Mouse (Mus musculus): Measurements from ENCODE around the gene Usp18.

Usp18 gene

DNA sequence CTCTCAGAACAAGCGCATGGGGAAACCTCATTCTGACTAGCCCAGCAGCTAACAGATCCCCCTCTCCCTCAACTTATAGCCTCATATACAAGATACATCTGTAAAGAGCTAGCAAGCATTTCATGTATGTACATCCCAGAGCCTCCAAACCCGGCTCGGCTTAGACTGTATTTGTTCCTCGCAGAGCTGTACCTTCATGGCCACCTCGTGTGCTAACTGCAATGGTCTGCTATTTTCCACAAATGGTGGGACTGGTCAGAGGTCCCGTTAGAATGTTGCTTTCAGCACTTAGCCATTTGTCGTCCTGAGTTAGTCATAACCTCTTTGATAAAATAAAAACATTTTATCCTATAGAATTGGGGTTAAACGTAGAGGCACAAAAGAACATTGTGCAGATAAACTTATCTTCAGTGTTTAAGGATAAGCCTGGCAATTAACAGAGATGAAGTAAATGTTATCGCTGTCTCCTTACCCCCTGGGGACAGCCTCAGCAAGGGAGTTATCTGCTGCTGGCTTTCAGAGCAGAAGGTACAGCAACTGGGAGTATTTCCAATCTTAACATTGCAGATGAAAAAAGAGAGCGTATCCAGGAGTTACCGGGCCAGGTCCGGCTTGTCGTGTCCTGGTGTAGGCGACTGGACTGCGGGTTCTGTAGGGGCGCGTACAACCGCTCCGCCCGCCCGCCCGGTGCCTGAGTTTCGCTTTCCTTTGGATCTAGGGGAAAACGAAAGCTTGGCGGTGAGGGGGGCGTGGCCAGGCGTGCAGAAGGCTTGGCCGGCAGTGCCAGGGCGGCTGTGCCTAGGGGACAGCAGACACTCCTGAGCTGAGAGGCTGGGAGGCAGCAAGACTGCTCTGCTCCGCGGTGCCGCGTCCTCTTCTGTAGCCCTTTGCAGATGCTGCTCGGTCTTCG lies at the start of gene Usp18:
Gene Usp18, plus strand, starts transcription at position 780 of the 910 bp plus-strand sequence.
- DNase-seq (ENCODE audit: low spot score in 2 of 2): peak; percentile 40 to 61

DNA sequence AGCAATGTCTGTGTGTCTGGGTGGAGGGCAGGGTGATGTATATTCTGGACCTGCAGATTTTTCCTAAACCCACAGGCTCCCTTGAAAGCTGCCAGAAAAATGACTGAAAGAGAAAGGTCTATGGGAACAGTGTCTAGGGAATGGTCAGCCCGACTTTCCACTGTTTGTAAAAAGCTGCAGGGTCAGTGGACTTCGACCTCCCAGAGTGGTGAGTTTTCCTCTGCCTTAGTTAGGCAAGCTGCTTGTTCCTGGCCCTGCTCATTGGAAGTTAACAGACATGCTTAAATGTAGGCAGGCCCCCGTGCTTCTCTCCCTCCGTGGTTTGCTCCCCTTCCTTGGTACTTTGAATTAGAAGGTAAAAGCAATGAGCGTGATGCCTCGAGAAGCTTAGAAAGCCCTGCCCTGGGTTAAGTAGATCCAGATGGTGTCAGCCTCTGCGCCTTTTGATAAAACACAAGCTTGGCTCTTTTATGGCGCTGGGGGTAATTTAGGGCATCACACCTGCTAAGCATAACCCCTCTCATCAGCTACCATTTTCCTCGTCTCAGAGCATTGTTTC lies 47.8 kb upstream of the Usp18 start:
- no peak for DNase-seq (ENCODE audit: low spot score in 2 of 2)

DNA sequence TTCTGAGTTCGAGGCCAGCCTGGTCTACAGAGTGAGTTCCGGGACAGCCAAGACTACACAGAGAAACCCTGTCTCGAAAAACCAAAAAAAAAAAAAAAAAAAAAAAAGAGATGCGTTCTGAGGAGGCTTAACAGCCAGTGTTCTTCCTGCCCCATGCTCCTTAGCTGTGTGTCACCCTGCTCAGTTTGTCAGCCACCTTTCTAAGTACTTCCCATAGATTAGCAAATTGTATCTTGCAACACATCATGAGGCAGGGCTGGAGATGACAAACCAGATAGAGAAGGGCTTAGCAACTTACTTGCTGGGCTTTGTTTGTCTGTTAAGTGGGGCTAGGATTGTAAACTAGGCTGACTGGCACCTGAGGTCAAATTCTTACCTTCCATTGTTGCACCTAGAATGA lies 45.2 kb upstream of the Usp18 start:
- no peak for DNase-seq (ENCODE audit: low spot score in 2 of 2)

DNA sequence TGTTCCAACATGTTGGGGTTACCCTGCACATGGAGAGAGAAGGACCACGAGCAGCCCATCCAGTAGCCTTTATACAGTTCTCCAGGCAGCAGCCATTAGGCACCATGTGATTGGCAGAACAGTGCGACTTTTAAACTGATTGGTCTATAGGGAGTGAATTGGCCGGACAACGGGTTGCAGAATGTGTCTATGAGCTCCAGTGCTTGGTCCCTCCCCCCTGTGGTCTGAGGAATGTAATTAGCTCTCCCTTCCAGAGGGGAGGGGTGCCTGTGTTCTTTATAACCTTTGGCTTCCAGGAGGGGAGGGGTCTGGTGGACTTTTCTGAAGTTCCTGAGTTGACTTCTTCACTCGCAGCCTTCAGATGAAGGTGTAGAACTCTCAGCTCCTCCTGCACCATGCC lies 43.7 kb upstream of the Usp18 start:
- DNase-seq (ENCODE audit: low spot score in 2 of 2): no peak

DNA sequence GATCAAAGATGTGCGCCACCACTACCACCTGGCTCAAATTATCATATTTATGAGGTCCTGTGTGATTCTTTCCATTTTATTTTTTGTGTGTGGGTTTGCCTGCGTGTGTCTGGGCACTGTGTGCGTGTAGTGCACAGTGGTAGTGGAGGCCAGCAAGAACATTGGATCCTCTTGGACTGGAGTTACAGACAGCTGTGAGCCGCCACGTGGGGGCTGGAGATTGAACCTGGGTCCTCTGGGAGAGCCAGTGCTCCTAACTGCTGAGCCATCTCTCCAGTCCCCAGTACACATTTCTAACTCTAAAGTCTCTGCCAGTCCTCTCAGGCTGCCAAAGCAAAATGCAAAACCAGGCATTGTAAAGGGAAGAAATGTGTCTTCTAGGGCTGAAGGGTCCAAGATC lies 39.2 kb upstream of the Usp18 start:
- no peak for DNase-seq (ENCODE audit: low spot score in 2 of 2)

DNA sequence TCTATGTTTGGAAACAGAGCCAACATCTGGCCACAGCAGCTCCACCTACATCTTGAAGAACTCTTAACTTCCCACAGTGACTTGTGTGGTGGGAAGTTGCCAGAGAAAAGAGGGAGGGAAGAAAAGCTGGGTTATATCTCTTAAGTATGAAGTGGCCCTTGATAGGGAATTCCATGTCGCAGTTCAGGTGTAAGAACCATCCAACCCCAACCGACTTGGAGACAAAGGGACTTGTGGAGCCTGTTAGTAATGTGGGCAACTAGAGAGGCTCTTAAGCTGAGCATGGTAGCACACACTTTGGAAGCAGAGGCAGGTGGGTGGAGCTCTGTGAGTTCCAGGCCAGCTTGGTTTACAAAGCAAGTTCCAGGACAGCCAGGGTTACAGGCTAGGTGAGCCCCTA lies 36.1 kb upstream of the Usp18 start:
- DNase-seq (ENCODE audit: low spot score in 2 of 2): no peak

DNA sequence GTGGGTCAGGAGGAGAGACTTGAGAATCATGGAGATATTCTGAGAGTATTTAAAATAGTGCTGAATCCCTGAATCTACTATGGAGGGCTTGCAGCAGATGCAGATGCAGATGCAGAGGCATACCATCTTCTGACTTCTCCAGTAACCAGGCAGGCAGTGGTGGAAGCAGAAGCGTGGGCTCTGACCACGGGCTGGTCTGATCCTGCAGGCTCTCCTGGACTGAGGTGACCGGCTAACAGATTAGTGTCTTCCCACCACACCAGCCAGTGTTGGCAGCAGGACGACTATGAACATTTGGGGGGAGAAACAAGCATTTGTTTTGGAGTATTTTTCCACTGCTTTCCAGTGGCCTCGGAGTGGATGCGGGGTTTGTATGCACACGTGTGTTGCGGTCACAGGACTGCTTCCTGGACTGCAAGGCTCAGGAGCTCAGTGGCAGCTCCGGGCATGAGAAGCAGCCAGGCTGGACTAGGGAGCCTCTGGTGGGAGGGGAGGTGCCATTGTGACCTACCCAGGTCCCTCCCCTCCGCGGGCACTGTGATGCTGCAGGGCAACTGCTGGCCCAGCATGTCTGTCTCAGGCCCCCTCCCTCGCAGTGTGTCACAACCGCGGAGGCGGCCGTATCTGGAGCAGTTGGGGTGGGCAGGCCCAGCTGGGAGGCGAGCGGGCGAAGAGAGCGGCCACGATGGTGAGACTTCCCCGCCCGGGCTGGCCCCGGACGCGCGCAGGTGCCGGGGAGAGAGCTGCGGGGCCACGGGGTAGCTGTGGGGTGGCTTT lies 35.4 kb upstream of the Usp18 start, which contains the start of gene Tuba8:
Gene Tuba8, plus strand, starts transcription at position 548 of the 777 bp plus-strand sequence.
- peak; percentile 56 to 66 for DNase-seq (ENCODE audit: low spot score in 2 of 2)

DNA sequence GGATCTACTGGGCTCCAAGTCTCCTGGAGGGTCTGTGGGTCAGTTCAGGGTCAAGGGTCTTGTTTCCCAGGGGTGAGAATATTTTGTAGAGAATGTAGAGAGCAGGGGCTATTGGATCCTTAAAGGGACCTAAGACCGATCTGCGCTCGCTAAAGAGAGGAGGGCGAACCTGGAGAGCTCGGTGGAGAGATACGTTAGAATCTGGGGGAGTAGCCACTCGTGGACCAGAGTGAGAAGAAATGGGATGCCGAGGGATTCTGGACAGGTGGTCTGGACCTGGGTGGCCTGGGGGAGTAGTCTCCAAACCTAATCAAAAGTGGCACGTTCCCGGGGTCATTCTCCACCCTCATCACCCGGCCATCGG lies 34.8 kb upstream of the Usp18 start:
- no peak for DNase-seq (ENCODE audit: low spot score in 2 of 2)

DNA sequence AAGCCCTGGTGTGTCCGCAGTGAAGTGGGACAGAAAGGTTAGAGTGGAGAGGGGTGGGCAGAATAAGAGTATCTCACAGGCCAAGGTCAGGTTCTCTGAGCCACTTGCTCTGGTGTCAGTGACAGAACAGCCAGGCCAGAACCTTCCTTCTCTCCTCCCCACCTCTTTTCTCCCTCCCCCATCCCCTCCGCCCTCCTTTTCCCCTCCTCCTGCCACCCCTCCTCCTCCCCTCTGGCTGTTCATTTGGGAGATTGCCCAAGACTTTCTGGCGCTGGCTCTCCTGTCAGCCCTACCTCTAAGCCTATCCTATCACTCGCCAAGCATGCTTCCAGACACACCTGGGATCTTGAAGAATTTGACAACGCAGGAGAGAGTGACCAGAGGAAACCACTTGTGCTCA lies 34.0 kb upstream of the Usp18 start:
- no peak for DNase-seq (ENCODE audit: low spot score in 2 of 2)

DNA sequence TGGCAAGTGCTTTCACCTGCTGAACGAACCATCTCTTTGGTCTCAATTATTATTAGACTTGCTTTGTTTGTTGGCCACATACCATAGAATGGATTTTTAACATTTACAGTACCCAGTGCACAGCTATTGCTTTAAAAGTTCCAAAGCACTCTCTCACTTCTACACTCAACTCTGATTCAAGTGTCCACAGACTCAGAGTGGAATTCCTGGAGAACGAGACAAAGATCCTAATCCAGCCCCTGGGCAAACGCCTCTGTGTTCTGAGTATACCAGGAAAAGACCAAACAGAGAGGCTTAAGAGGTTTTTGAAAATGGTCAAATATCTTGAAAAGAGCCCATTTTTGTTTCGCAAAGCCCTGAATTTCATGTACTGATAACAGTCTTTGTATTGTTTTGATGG lies 32.7 kb upstream of the Usp18 start:
- no peak for DNase-seq (ENCODE audit: low spot score in 2 of 2)

DNA sequence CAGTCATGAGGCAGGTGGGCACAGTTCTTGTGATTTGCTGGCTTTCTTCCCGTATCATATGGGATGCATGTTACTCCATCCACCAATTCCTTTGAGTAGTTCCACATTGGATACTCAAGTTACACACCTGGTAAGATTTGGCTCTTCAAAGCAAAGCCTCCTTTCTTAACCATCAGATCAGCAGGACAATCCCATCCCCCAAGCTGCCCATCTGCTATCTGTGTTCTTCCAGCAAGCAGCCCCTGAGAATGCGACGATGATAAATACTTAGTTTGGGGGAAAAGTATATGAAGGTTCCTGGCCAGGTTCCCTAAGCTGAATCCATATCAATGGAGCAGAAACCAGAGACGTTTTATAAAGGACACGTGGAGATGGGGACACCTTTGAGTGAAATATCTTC lies 31.5 kb upstream of the Usp18 start:
- no peak for DNase-seq (ENCODE audit: low spot score in 2 of 2)

DNA sequence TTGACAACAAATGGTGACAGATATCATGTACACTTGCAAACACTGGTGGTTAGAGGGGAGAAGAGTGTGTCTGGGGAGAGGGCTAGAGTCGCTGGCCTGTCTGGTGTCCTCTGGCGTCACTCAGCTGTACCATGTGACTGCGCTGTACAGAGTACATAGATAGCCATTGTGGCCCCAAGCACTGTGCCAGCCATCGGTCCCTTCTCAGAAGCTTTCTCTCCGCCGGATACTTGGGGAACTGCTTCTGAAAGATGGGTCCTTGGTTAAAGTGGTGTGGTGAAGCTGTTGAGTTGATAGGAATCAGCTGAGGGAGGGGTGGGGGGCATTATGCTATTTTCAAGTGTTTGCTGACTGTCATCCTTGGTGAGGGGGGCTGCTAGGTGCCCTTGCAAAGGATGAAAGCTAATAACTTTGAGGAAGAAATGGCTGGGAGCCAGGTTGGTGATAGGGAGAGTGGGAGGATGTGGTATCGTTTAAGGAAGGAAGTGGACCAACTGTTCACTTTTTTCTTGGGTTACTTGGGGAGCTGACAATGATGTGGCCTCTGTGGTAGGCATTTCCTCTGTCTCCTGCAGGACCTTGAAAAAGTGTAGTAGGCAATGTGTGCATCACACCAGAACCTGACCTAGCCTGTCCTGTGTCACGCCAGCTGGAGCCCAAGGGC lies 30.9 kb upstream of the Usp18 start:
- no peak for DNase-seq (ENCODE audit: low spot score in 2 of 2)

DNA sequence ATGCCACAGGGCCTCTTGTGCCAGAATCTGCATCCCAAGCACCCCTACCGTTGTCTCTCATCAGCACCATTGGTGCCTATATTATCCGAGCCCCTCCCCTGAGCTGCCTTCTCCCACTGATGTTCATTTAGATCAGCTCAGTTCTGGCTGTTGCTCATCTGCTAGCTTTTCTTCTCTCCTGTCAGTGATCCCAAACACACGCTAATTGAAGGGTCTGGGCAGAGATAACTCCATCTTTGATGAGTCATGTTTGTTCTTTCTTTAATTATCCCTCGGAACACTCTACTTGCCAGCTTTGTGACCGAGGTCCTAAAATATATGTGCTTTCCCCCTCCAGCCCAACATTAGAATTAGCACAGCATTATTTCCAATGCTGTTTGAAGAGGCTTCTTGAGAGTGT lies 30.4 kb upstream of the Usp18 start:
- no peak for DNase-seq (ENCODE audit: low spot score in 2 of 2)

DNA sequence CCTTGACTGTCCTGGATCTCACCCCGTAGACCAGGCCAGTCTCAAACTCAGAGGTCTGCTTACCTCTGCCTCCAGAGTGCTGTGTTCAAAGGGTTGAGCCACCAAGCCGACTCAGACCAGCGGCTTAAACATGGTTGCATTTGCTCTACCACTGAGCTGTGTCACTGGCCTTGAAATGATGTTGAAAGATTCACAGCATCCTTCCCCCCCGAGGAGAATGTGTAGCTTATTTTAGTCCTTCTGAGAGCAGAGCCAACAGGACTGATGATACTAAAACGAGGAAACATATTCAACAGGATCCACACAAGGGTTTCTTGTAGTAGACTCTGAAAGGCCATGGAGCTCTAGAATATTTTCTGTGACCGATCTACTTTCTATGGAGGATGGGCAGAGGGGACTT lies 29.8 kb upstream of the Usp18 start:
- DNase-seq (ENCODE audit: low spot score in 2 of 2): no peak

DNA sequence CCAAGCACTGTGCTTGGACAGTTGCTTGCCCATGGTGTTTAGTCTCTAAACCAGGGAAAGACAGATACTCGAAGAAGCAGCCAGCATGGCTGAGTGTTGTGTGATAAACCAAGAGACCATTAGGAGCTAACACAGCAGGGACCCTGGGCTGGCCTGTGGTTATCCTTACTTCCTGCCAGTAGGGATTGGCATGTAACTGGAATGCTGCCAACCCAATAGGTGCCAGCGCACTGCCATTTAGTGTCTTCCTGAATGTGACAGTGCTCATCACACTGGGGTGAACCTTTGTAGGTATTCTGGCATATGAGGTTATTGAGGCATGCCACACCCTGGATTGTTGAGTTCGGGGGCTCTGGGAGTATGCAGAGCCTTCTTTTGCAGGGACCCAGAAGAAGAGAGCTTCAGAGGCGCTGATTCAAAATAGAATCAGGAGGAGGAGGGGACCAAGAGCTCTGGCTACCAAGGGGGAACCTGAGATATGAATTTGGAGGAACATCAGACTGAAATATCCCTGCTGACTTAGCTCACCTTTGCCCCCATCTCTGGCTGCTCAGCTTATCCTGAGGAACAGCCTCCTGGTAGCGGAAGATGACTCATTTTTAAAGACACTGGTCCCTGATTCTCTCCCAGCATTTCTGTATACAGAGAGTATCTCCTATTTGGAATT lies 29.0 kb upstream of the Usp18 start:
- no peak for DNase-seq (ENCODE audit: low spot score in 2 of 2)

DNA sequence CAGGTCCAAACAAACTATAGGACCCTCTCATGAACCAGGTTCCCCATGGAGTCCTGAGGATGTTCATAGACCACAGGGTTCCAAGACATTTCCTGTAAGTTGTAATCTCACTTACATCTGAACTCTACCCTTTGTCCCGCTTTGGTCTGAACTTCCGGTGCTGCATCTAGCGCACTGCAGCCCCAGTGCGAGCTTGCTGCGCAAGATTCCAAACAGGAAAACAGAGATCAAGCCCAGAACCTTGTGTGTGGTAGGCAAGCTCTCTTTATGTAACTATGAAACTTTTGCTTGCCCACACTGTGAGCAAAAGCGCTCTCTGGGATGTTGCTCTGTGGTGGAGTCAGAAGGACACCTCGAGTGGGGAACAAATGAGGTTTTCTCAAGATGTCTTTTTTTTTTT lies 27.7 kb upstream of the Usp18 start:
- DNase-seq (ENCODE audit: low spot score in 2 of 2): no peak

DNA sequence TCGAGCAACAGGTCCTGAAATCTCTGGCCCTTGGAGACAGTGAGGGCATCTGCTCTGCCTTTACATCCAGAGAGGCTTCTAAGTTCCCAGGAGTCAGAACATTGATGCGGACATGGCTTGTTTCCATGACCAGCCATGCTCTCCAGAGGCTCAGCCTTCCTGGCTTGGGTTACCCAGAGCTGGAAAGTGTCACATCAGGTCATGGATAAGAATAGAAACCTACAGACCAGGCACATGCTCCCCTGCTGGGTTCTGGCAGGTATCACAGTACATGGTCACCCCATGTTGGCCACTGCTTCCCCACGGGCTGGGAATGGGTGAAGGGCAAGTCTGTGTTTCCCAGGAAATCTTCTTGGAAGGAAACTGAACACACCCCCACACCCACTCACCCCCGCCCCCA lies 26.3 kb upstream of the Usp18 start:
- no peak for DNase-seq (ENCODE audit: low spot score in 2 of 2)

DNA sequence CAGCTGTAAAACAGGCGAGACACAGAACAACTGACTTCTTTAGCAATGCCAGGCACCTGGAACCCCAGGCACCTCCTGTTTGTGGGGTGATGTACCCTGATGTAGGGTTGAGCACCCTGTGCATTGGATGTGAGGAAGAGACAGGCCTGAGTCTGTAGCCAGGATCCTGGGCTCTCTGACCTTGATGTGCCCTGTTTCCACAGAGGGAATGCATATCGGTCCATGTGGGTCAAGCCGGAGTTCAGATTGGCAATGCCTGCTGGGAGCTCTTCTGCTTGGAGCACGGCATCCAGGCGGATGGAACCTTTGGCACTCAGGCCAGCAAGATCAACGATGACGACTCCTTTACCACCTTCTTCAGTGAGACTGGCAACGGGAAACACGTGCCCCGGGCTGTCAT lies 25.5 kb upstream of the Usp18 start:
- DNase-seq (ENCODE audit: low spot score in 2 of 2): no peak

DNA sequence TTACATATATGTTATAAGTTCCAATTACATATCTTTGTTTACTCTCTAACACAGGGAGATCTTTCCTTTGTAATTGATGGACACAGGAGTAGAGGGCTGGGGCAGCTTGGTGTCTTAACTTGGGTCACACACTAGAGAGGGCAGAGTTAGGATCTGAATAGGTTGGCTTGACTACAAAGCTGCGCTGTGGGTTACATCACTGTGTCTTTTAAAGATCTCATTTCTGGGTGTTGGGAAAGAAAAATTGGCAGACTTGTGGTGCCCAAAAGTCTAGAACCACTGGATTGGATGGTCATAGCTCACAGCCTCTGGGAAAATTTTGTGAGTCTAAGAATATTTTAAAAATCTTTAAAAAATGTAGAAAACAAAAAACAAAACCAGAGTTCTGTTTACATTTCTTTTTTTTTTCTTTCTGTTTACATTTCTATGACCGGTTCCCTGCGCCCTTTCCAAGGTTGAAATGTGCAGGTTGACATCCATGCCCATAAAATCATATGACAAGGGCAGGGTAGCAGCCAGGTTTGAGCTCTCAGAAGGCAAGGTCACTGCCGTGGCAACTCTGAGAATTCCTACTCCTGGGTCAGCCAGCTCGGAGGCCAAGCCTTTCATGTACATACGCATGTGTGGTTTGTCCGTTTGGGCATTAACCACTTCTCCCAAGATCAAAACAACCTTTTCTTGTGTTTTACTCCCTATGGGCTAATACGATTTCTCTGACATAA lies 23.7 kb upstream of the Usp18 start:
- no peak for DNase-seq (ENCODE audit: low spot score in 2 of 2)

DNA sequence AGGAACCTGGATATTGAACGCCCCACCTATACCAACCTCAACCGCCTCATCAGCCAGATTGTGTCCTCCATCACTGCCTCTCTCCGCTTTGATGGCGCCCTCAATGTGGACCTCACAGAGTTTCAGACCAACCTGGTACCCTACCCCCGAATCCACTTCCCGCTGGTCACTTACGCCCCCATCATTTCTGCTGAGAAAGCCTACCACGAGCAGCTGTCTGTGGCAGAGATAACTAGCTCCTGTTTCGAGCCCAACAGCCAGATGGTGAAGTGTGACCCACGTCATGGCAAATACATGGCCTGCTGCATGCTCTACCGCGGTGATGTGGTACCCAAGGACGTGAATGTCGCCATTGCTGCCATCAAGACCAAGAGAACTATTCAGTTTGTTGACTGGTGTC lies 22.7 kb upstream of the Usp18 start:
- no peak for DNase-seq (ENCODE audit: low spot score in 2 of 2)

DNA sequence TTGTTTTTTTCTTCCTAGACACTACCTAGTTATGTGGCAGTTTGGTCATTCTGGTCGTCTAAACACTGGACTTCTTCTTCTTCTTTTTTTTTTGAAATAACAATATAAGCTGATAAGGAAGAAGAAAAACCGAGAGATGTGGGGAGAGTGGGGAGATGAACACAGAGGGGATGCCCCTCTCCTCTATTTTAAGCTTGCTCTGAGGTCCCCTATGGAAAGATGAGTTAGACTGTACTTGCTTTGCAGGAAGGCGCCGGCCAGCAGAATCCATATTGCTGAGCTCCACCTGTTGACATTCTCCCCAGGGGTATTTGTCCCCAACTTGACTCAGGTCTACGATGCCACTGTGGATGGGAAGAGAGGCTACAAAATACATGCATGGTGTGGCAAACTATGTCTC lies 21.6 kb upstream of the Usp18 start:
- DNase-seq (ENCODE audit: low spot score in 2 of 2): no peak
